Mouse (Mus musculus): ENCODE data around the gene Gm9008. TPM values are rescaled to one million over a fixed set of nuclear protein-coding genes. Genes with fewer than 3 reads are reported as not detected.
"Not testable (repeated sequence)": the region's sequence is repeated elsewhere in the genome, so short reads cannot be mapped to it uniquely, and the experiment has no call there.

Gm9008 gene
- 0.20 and 0.26 TPM in 2 replicates for polyA plus RNA-seq (2014; fragmentation: Nextera tagmentation; extraction: Ambion mirVana)

DNA sequence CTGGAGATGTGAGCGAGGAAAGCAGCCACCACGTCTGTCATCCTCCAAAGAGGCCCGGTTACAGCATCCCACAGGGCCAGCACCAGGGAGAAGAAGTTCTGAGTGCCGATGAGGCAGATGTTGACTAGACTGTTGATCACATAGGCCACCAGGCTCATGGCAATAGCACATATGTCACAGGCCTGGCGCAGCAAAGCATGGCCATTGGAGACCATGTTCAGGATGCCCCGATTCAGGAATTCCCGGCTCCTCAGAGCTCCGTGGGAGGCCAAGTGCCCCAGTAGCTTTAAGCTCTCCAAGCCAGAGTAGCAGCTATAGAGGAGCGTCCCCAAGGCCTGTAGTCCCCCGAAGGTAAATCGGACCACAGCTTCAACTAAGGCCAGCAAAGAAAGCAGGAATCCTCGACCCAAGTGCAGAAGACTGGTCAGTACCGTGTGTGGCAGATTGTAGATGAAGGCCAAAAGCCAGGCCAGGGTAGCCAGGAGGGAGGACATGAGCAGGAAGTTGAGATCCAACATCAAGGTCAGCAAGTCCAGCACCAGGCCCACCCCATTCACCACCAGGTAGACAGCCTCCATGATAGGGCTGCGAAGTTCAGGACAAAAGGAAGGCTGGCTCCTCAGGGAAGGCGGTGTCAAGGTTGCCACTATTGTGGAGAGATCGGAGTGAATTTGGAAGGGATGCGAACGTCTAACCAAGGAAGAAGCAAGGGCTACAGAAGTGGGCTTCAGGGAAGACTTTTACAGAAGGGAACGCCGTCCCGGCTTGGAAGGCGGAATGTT lies at the start of gene Gm9008:
TSS of gene Gm9008 (minus strand) at position 731 of the 782 bp plus-strand sequence.
- ATAC-seq (ENCODE audit: low FRiP score, low TSS enrichment); H3K9me3 ChIP-seq (ENCODE audit: control insufficient read depth, low read length); H3K27me3 ChIP-seq (ENCODE audit: control insufficient read depth, insufficient read depth, low read length); H3K4me2 ChIP-seq (replicated peaks; ENCODE audit: low read depth, low read length); H3K27ac ChIP-seq (ENCODE audit: low read depth, low read length); H3K4me1 ChIP-seq (ENCODE audit: control insufficient read depth, insufficient read depth, low read length); H3K4me3 ChIP-seq (ENCODE audit: low read length); H3K9ac ChIP-seq (ENCODE audit: low read depth, low read length); H3K36me3 ChIP-seq (ENCODE audit: control insufficient read depth, insufficient read depth, low read length): not testable (repeated sequence)
- 96% methylated on average over 18 of the region's 22 CpGs for WGBS

GRCm38 (mm10) chr6:76521975-76522641 lies 24.5 kb upstream of the Gm9008 start:
- no peak overlapping the region for H3K27ac ChIP-seq (ENCODE audit: low read depth, low read length)
- no peak for ATAC-seq (ENCODE audit: low FRiP score, low TSS enrichment)
- H3K27me3 ChIP-seq (ENCODE audit: control insufficient read depth, insufficient read depth, low read length) = no peaks in the 10 kb centered on the region
- H3K4me2 ChIP-seq (replicated peaks; ENCODE audit: low read depth, low read length) = no peak overlapping the region
- no peak overlapping the region for H3K9ac ChIP-seq (ENCODE audit: low read depth, low read length)
- WGBS = 82% methylated on average over 4 of the region's 4 CpGs
- H3K9me3 ChIP-seq (ENCODE audit: control insufficient read depth, low read length) = no peaks in the 10 kb centered on the region
- H3K36me3 ChIP-seq (ENCODE audit: control insufficient read depth, insufficient read depth, low read length) = no peaks in the 10 kb centered on the region
- H3K4me1 ChIP-seq (ENCODE audit: control insufficient read depth, insufficient read depth, low read length) = no peaks in the 10 kb centered on the region
- H3K4me3 ChIP-seq (ENCODE audit: low read length) = no peak overlapping the region

DNA sequence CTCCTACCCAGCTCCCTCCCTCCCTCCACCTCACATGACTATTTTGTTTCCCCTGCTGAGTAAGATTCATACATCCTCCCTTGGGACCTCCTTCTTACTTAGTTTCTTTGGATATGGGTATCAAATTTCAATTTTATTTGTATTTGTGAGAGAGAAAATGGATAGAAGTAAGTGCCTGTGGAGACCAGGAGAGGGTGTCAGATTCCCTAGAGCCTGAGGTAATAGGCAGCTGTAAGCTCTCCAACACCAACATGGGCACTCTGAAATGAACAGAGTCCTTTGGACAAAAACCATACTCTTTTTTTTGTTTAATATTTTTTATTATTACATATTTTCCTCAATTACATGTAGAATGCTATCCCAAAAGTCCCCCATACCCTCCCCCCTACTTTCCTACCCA lies 12.6 kb upstream of the Gm9008 start:
- Histone ChIP-seq H3K36me3 (ENCODE audit: control insufficient read depth, insufficient read depth, low read length) (no peaks in the 10 kb centered on the region), H3K4me3 (ENCODE audit: low read length) (no peak overlapping the region), H3K27ac (ENCODE audit: low read depth, low read length) (no peak overlapping the region), H3K9ac (ENCODE audit: low read depth, low read length) (no peak overlapping the region), H3K4me2 (replicated peaks; ENCODE audit: low read depth, low read length) (no peak overlapping the region), H3K4me1 (ENCODE audit: control insufficient read depth, insufficient read depth, low read length) (no peaks in the 10 kb centered on the region), H3K27me3 (ENCODE audit: control insufficient read depth, insufficient read depth, low read length) (no peaks in the 10 kb centered on the region), H3K9me3 (ENCODE audit: control insufficient read depth, low read length) (no peaks in the 10 kb centered on the region)
- ATAC-seq (ENCODE audit: low FRiP score, low TSS enrichment) = no peak

GRCm38 (mm10) chr6:76496335-76496734 lies 1.2 kb downstream of the Gm9008 start:
- H3K27ac ChIP-seq (ENCODE audit: low read depth, low read length); H3K9me3 ChIP-seq (ENCODE audit: control insufficient read depth, low read length); ATAC-seq (ENCODE audit: low FRiP score, low TSS enrichment); H3K27me3 ChIP-seq (ENCODE audit: control insufficient read depth, insufficient read depth, low read length); H3K4me2 ChIP-seq (replicated peaks; ENCODE audit: low read depth, low read length); H3K4me3 ChIP-seq (ENCODE audit: low read length); H3K4me1 ChIP-seq (ENCODE audit: control insufficient read depth, insufficient read depth, low read length); H3K9ac ChIP-seq (ENCODE audit: low read depth, low read length); H3K36me3 ChIP-seq (ENCODE audit: control insufficient read depth, insufficient read depth, low read length): not testable (repeated sequence)
- 89% methylated on average over 11 of the region's 12 CpGs for WGBS

GRCm38 (mm10) chr6:76468194-76468593 lies 29.4 kb downstream of the Gm9008 start:
- 37% methylated on average over 2 of the region's 2 CpGs for WGBS
- Histone ChIP-seq H3K27me3 (ENCODE audit: control insufficient read depth, insufficient read depth, low read length) (no peaks in the 10 kb centered on the region), H3K9me3 (ENCODE audit: control insufficient read depth, low read length) (no peaks in the 10 kb centered on the region), H3K4me3 (ENCODE audit: low read length) (no peak overlapping the region), H3K4me2 (replicated peaks; ENCODE audit: low read depth, low read length) (no peak overlapping the region), H3K36me3 (ENCODE audit: control insufficient read depth, insufficient read depth, low read length) (no peaks in the 10 kb centered on the region), H3K4me1 (ENCODE audit: control insufficient read depth, insufficient read depth, low read length) (no peaks in the 10 kb centered on the region), H3K9ac (ENCODE audit: low read depth, low read length) (no peak overlapping the region), H3K27ac (ENCODE audit: low read depth, low read length) (no peak overlapping the region)
- ATAC-seq (ENCODE audit: low FRiP score, low TSS enrichment) = no peak
